Mouse (Mus musculus): Measurements from ENCODE around the gene Srebf2.
A peak's percentile ranks its signal among the peaks of the same experiment; 100 is the strongest.

The Srebf2 gene

GRCm38 (mm10) chr15:82209295-82210050 lies 62.5 kb downstream of the Srebf2 start:
- DNase-seq, result peak; percentile 74

- DNase-seq, result peak in 1 of 2 experiments; percentile 32
Measured at GRCm38 (mm10) chr15:82210801-82211200, 63.8 kb downstream of the Srebf2 start.

GRCm38 (mm10) chr15:82211281-82211680 lies 64.3 kb downstream of the Srebf2 start:
- DNase-seq, result no peak

GRCm38 (mm10) chr15:82211911-82212751 lies 65.2 kb downstream of the Srebf2 start:
- peak; percentile 74 to 76 for DNase-seq

GRCm38 (mm10) chr15:82212752-82213063 lies 65.7 kb downstream of the Srebf2 start, which contains the start of gene Shisa8:
Gene Shisa8 (minus strand): TSS chr15:82212815.
- peak; percentile 75 to 82 for DNase-seq

- DNase-seq, result peak; percentile 58 to 65
Measured at GRCm38 (mm10) chr15:82213222-82213621, 66.2 kb downstream of the Srebf2 start.

GRCm38 (mm10) chr15:82215332-82216046 lies 68.5 kb downstream of the Srebf2 start:
- peak; percentile 78 to 83 for DNase-seq

- peak; percentile 62 to 68 for DNase-seq
Measured at GRCm38 (mm10) chr15:82216142-82216827, 69.3 kb downstream of the Srebf2 start.

GRCm38 (mm10) chr15:82217039-82217438 lies 70.1 kb downstream of the Srebf2 start:
- peak in 1 of 2 experiments; percentile 33 for DNase-seq

- DNase-seq, result peak in 1 of 2 experiments; percentile 4
Measured at GRCm38 (mm10) chr15:82217980-82218379, 71.0 kb downstream of the Srebf2 start.

- DNase-seq, result peak in 1 of 2 experiments; percentile 12
Measured at GRCm38 (mm10) chr15:82218778-82219666, 72.0 kb downstream of the Srebf2 start.

GRCm38 (mm10) chr15:82220003-82220675 lies 73.2 kb downstream of the Srebf2 start:
- peak; percentile 21 to 30 for DNase-seq

- peak; percentile 26 to 51 for DNase-seq
Measured at GRCm38 (mm10) chr15:82221104-82221860, 74.3 kb downstream of the Srebf2 start.

- DNase-seq, result no peak
Measured at GRCm38 (mm10) chr15:82223251-82223650, 76.3 kb downstream of the Srebf2 start.

GRCm38 (mm10) chr15:82223657-82224601 lies 76.9 kb downstream of the Srebf2 start, which contains the start of gene Tnfrsf13c:
Gene Tnfrsf13c (minus strand): TSS chr15:82224369.
- peak; percentile 46 to 63 for DNase-seq

- DNase-seq, result peak in 1 of 2 experiments; percentile 17
Measured at GRCm38 (mm10) chr15:82224602-82225215, 77.7 kb downstream of the Srebf2 start.

GRCm38 (mm10) chr15:82225769-82226168 lies 78.8 kb downstream of the Srebf2 start:
- DNase-seq, result peak in 1 of 2 experiments; percentile 10

GRCm38 (mm10) chr15:82229542-82230045 lies 82.6 kb downstream of the Srebf2 start:
- DNase-seq, result no peak
